Mouse (Mus musculus) layer of hippocampus, adult 9-10 months (tissue): ENCODE data around the gene Atp13a5.

Experiments used
- DNase-seq: peaks from one replicate; pipeline ENCODE4 v3.0.0; 2022; ENCODE audit warnings: low spot score

Atp13a5 gene

GRCm38 (mm10) chr16:29204875-29205274 is 173.7 kb downstream of the Atp13a5 start:
- no peak for DNase-seq

- no peak for DNase-seq
Observed at GRCm38 (mm10) chr16:29201146-29201545, 177.4 kb downstream of the Atp13a5 start.

- DNase-seq, result no peak
Observed at GRCm38 (mm10) chr16:29198461-29198860, 180.1 kb downstream of the Atp13a5 start.

GRCm38 (mm10) chr16:29195156-29195555 is 183.4 kb downstream of the Atp13a5 start:
- no peak for DNase-seq

DNA sequence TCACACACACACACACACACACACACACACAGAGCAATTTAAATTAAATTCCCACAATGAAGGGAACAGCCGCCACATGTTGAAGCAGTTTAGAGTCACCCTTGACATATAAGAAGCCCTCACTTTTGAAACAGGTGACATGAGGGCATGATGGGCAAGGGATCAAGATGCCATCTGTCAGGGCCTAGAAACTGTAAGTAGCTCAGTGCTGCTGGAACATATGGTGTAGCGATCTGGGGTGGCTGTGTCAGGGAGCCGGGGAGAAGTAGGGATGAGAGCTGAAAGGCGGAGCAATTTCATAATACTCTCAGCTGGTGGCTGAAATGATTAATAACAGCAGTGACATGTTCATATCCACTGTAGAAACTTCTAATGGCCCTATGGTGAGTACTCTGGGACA is 184.6 kb downstream of the Atp13a5 start:
- DNase-seq, result no peak

DNA sequence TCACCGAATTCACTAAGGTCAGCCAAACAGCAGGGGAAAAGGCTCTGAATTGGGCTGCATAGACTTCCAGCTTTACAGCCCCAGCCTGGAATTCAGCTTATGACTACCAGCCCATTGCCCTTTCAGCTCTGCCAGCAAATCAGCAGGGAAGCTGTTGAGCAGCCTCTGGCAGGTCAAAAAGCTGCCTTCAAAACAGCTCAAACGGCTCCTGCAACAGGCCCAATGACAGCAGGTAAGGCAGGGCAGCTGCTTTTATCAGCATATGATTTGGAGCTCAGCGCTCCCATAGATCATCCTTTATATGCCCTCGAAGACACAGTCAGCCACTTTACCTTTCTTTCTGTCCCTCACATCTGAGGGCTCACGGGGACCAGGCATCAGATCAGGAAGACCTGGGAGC is 185.6 kb downstream of the Atp13a5 start:
- DNase-seq, result no peak
